Mouse (Mus musculus) liver, postnatal 0 days (tissue): Measurements from ENCODE around the gene Hccs. TPM values are rescaled to one million over a fixed set of nuclear protein-coding genes. Genes with fewer than 3 reads are reported as not detected.

Experiments
- ATAC-seq: fragments of 200-750 bp; cut with Nextera tagmentation; 2 replicates; pipeline ENCODE4 v1.8.0; 2017; ENCODE audit warnings: mild to moderate bottlenecking, moderate library complexity
- DNase-seq: peaks from one replicate; pipeline ENCODE4 v3.0.0-alpha.2; 2016
- H3K27ac ChIP-seq: fragments of 300-500 bp; sonication (generic); 2 replicates; pipeline ENCODE4 v1.5.1; 2014; ENCODE audit warnings: antibody characterized with exemption, moderate library complexity, mild to moderate bottlenecking, low read depth
- H3K27me3 ChIP-seq: fragments of 300-500 bp; sonication (generic); 2 replicates; pipeline ENCODE4 v1.6.1; 2014; ENCODE audit warnings: low read length, control low read depth, mixed read lengths; ENCODE audit not compliant: insufficient read depth
- H3K36me3 ChIP-seq: fragments of 300-500 bp; sonication (generic); replicated peaks from 2 replicates; pipeline ENCODE4 v1.6.1; 2014; ENCODE audit warnings: mild to moderate bottlenecking, control low read depth, low read length, moderate library complexity, mixed read lengths; ENCODE audit not compliant: insufficient read depth
- H3K4me1 ChIP-seq: fragments of 300-500 bp; sonication (generic); 2 replicates; pipeline ENCODE4 v1.6.1; 2014; ENCODE audit warnings: antibody characterized with exemption, mild to moderate bottlenecking, control low read depth; ENCODE audit not compliant: insufficient read depth
- H3K4me2 ChIP-seq: fragments of 300-500 bp; sonication (generic); 2 replicates; pipeline ENCODE4 v1.6.1; 2014; ENCODE audit warnings: low read depth, mild to moderate bottlenecking, low read length, moderate library complexity, mixed read lengths
- H3K4me3 ChIP-seq: fragments of 300-500 bp; sonication (generic); 2 replicates; pipeline ENCODE4 v1.5.1; 2014; ENCODE audit warnings: low read depth, low read length
- H3K9ac ChIP-seq: fragments of 300-500 bp; sonication (generic); replicated peaks from 2 replicates; pipeline ENCODE4 v1.6.1; 2014; ENCODE audit warnings: mild to moderate bottlenecking, moderate library complexity
- H3K9me3 ChIP-seq: fragments of 300-500 bp; sonication (generic); 2 replicates; pipeline ENCODE4 v1.6.1; 2016; ENCODE audit warnings: mild to moderate bottlenecking, control low read depth, low read length, mixed read lengths
- CTCF ChIP-seq: sonication (generic); IDR thresholded peaks from 2 replicates; pipeline ENCODE4 v1.5.1; 2016; ENCODE audit warnings: antibody characterized with exemption, low read depth
- EP300 ChIP-seq: IDR thresholded peaks from 2 replicates; pipeline ENCODE4 v1.6.1; 2016; ENCODE audit warnings: antibody characterized with exemption, low read depth, mild to moderate bottlenecking
- WGBS: fragments of 180-500 bp; shearing (Covaris S2); extraction: QIAGEN DNeasy Blood & Tissue Kit; methylation state at CpG from one replicate; pipeline ENCODE4 v1.1.7; 2014; ENCODE audit not compliant: insufficient replicate concordance; 5-methylcytosine and 5-hydroxymethylcytosine counted together
- polyA plus RNA-seq: library from polyadenylated mRNA; unstranded; fragments of >200 nt; fragmentation: Nextera tagmentation; extraction: Ambion mirVana; gene quantifications from 2 replicates; pipeline ENCODE4 v1.2.1, GENCODE M21; 2015

Gene Hccs
- polyA plus RNA-seq, 1 experiment from 2014 or later, result 13.0 TPM

GRCm38 (mm10) chrX:169262212-169262611, 58.0 kb downstream of the Hccs start:
- WGBS, result 72% methylated on average over 2 of the region's 2 CpGs
- H3K27ac ChIP-seq, result no peak overlapping the region
- H3K36me3 ChIP-seq, result no peaks in the 10 kb centered on the region
- no peak overlapping the region for H3K4me2 ChIP-seq
- H3K4me3 ChIP-seq, result no peak overlapping the region
- H3K9ac ChIP-seq, result no peak overlapping the region
- no peaks in the 10 kb centered on the region for H3K4me1 ChIP-seq
- DNase-seq, result no peak
- H3K9me3 ChIP-seq, result no peaks in the 10 kb centered on the region
- no peaks in the 10 kb centered on the region for H3K27me3 ChIP-seq
- TF ChIP-seq EP300, result no peak
- TF ChIP-seq CTCF, result no peak
- ATAC-seq, result no peak

DNA sequence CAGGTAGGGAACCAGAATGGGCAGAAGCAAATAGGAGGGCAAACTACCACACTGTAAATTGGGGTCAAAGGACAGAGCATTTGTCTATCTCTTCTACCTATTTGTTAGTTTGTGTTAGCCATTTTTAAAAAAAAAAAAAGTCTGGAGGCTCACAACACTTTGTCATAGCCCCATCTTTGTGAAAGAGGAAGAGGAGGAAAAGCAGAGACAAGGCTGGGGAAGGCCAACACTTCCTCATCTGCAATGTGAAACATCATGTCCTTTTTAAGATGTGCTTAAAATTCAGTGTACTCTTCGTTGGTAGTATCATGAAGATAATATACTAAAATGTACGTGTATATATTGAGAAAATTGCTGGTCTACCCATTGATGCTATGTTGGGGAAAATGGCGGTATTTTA, 59.1 kb downstream of the Hccs start:
- H3K4me3 ChIP-seq, result no peak overlapping the region
- no peak for ATAC-seq
- no peak for DNase-seq
- H3K4me1 ChIP-seq, result no peaks in the 10 kb centered on the region
- no peak for TF ChIP-seq EP300
- TF ChIP-seq CTCF, result no peak
- no peak overlapping the region for H3K4me2 ChIP-seq
- H3K36me3 ChIP-seq, result no peaks in the 10 kb centered on the region
- no peak overlapping the region for H3K27ac ChIP-seq
- no peak overlapping the region for H3K9ac ChIP-seq
- no peaks in the 10 kb centered on the region for H3K9me3 ChIP-seq
- no peaks in the 10 kb centered on the region for H3K27me3 ChIP-seq
- 69% methylated on average over 3 of the region's 3 CpGs for WGBS

DNA sequence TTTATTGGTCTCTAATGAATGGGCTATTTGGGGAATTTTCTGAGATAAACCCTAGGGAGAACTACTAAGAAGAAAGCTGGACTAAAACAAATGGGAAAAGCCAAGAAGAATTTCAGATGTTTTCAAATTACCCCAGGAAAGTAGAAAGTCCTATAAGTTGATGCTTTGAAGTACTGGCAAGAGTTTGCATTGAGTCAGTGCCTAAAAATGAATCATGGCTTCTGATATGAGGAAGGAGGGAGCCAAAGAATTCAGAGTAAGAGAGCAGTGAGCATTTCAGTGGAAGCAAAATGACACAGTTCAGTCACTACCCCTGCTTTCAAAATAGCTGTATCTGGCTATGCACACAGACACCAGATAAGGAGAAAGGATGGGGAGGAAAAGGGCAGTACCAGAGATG, 63.4 kb downstream of the Hccs start:
- DNase-seq (no peak), ATAC-seq (no peak)
- no peak overlapping the region for H3K9ac ChIP-seq
- H3K36me3 ChIP-seq, result no peaks in the 10 kb centered on the region
- H3K4me3 ChIP-seq, result no peak overlapping the region
- no peak overlapping the region for H3K27ac ChIP-seq
- no peaks in the 10 kb centered on the region for H3K9me3 ChIP-seq
- no peaks in the 10 kb centered on the region for H3K27me3 ChIP-seq
- no peaks in the 10 kb centered on the region for H3K4me1 ChIP-seq
- TF ChIP-seq EP300, result no peak
- no peak for TF ChIP-seq CTCF
- no peak overlapping the region for H3K4me2 ChIP-seq

DNA sequence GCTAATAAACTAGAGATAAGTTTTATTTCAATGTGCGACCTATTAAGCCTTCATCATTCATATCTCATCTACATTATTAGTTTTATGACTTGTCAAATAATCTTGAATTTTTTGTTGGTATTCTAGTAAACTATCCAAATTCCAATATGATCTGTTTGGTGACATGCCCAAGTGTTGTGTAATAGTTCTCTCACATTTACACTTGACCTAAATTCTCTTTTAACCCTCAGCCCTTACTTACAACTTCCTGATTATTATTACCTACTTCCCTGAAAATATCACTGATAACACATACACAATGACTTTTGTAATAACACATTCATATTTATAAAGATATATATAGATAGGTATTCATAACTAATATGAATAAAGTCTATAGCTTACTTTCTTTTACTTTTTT, 64.3 kb downstream of the Hccs start:
- no peak overlapping the region for H3K4me3 ChIP-seq
- no peak overlapping the region for H3K9ac ChIP-seq
- 67% methylated on average over 1 of the region's 1 CpGs for WGBS
- no peak overlapping the region for H3K4me2 ChIP-seq
- no peaks in the 10 kb centered on the region for H3K27me3 ChIP-seq
- no peaks in the 10 kb centered on the region for H3K9me3 ChIP-seq
- H3K4me1 ChIP-seq, result no peaks in the 10 kb centered on the region
- no peak for TF ChIP-seq EP300
- no peak for TF ChIP-seq CTCF
- H3K36me3 ChIP-seq, result no peaks in the 10 kb centered on the region
- H3K27ac ChIP-seq, result no peak overlapping the region
- no peak for ATAC-seq
- no peak for DNase-seq

DNA sequence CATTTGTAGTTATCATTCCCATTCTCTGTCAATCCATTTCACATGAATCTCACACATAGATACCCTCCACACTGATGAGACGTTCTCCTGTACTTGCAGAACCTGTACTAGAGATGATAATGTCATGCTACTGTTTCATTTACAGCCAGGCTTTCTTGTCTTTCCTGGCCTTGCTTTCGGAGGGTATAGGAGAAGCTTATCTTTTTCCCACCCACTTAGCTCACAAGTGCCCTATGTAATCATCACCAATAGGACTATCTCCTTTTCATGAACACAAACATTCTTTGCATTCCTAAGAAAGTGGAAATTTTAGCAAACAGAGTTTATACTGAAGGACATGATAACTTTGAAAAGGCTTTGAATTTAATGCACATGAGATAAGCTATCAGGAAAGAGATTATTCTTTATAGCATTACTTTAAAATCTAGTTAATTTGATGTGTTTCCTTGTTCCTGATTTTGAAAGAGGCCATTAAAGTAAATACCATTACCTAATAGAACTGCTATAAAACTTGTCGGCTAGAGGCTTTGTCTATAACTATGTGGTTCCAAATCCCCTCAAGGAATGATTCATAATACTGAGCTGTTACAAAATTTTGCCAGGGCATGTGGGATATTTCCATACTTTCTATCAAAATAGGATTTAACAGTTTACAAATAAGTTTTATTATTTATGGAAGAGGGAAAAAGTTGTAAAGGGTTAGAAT, 97.7 kb downstream of the Hccs start:
- Histone ChIP-seq H3K4me3 (no peak overlapping the region), H3K27me3 (no peaks in the 10 kb centered on the region), H3K4me1 (no peaks in the 10 kb centered on the region), H3K9ac (no peak overlapping the region), H3K27ac (no peak overlapping the region), H3K9me3 (no peaks in the 10 kb centered on the region), H3K36me3 (no peaks in the 10 kb centered on the region), H3K4me2 (no peak overlapping the region)
- WGBS, result 45% methylated on average over 3 of the region's 3 CpGs
- no peak for ATAC-seq
- no peak for TF ChIP-seq CTCF
- no peak for TF ChIP-seq EP300
- DNase-seq, result no peak

DNA sequence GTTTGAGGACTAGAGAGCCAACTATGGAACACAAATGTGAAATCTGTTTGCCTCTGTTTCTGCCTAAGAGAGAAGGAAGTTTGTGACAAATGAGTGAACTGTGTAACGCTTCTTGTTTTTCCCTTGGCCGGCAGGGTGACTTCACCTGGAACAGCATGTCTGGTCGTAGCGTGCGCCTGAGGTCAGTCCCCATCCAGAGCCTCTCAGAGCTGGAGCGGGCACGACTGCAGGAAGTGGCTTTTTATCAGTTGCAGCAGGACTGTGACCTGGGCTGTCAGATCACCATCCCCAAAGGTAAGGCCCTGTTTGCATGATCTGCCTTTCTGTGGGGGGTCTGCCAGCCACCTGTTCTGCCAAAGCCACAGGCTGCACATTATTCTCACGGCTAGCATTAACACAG, 100.1 kb downstream of the Hccs start:
- DNase-seq, result peak; percentile 11
- Histone ChIP-seq H3K27ac (no peak overlapping the region), H3K4me2 (no peak overlapping the region), H3K36me3 (no peaks in the 10 kb centered on the region), H3K9me3 (no peaks in the 10 kb centered on the region), H3K27me3 (no peaks in the 10 kb centered on the region), H3K9ac (no peak overlapping the region), H3K4me1 (no peaks in the 10 kb centered on the region), H3K4me3 (no peak overlapping the region)
- ATAC-seq, result no peak
- TF ChIP-seq EP300, result no peak
- TF ChIP-seq CTCF, result no peak
- WGBS, result 39% methylated on average over 8 of the region's 8 CpGs

GRCm38 (mm10) chrX:169210019-169210418, 110.2 kb downstream of the Hccs start:
- Histone ChIP-seq H3K4me2 (no peak overlapping the region), H3K9me3 (no peaks in the 10 kb centered on the region), H3K9ac (no peak overlapping the region), H3K27me3 (no peaks in the 10 kb centered on the region), H3K27ac (no peak overlapping the region), H3K36me3 (no peaks in the 10 kb centered on the region), H3K4me1 (no peaks in the 10 kb centered on the region), H3K4me3 (no peak overlapping the region)
- WGBS, result 69% methylated on average over 3 of the region's 3 CpGs
- no peak for DNase-seq
- no peak for ATAC-seq
- TF ChIP-seq CTCF (no peak), EP300 (no peak)

Other genes with a start within 250 kb of the Hccs start
- not detected in 2 replicates for gene Amelx, start 133.2 kb downstream of the Hccs start, polyA plus RNA-seq